Mouse (Mus musculus) MEL (cell line): ENCODE data around the gene Uxs1. TPM values are rescaled to one million over a fixed set of nuclear protein-coding genes. Genes with fewer than 3 reads are reported as not detected.

Source experiments
- DNase-seq: peaks from one replicate; pipeline ENCODE4 v3.0.0; 2011; ENCODE audit warnings: low read depth, low spot score
- H3K27ac ChIP-seq: 2 replicates; pipeline ENCODE4 v1.5.1; 2012; ENCODE audit warnings: low read depth, mild to moderate bottlenecking, control low read depth, low read length, moderate library complexity; ENCODE audit not compliant: control insufficient read depth
- H3K27me3 ChIP-seq, 2 experiments: fragments of 150-350 bp in 1 of 2; sonication (generic) in 1 of 2; 2 replicates each; pipeline ENCODE4 v1.6.1; 2012; ENCODE audit warnings: low read length in 2 of 2, mild to moderate bottlenecking in 2 of 2, improper control_type of control experiment in 1 of 2, moderate library complexity in 1 of 2; ENCODE audit not compliant: insufficient read depth in 2 of 2, control insufficient read depth in 1 of 2
- H3K36me3 ChIP-seq, 2 experiments: 2 replicates each; pipeline ENCODE4 v1.6.1; 2012 to 2014; ENCODE audit warnings: low read length in 2 of 2, improper control_type of control experiment in 1 of 2, inconsistent platforms in 1 of 2, mild to moderate bottlenecking in 1 of 2; ENCODE audit not compliant: insufficient read depth in 2 of 2, control insufficient read depth in 1 of 2
- H3K4me1 ChIP-seq, 2 experiments: fragments of 150-350 bp in 1 of 2; sonication (generic) in 1 of 2; 2 replicates each; pipeline ENCODE4 v1.6.1; 2012; ENCODE audit warnings: low read length in 2 of 2, improper control_type of control experiment in 1 of 2, mild to moderate bottlenecking in 1 of 2; ENCODE audit not compliant: insufficient read depth in 2 of 2, control insufficient read depth in 1 of 2
- H3K4me3 ChIP-seq, 2 experiments: fragments of 150-350 bp in 1 of 2; sonication (generic) in 1 of 2; 2 replicates each; pipeline ENCODE4 v1.5.1; 2012; ENCODE audit warnings: low read depth in 2 of 2, low read length in 2 of 2, mild to moderate bottlenecking in 2 of 2, moderate library complexity in 2 of 2, control low read depth in 1 of 2, improper control_type of control experiment in 1 of 2; ENCODE audit not compliant: control insufficient read depth in 1 of 2, insufficient read depth in 1 of 2
- H3K79me2 ChIP-seq: 2 replicates; pipeline ENCODE4 v1.6.1; 2012; ENCODE audit warnings: mild to moderate bottlenecking, low read length, moderate library complexity; ENCODE audit not compliant: control insufficient read depth, poor library complexity, insufficient read depth
- H3K9ac ChIP-seq: 2 replicates; pipeline ENCODE4 v1.6.1; 2012; ENCODE audit warnings: low read depth, mild to moderate bottlenecking, control low read depth, low read length, moderate library complexity; ENCODE audit not compliant: control insufficient read depth, poor library complexity, severe bottlenecking
- H3K9me3 ChIP-seq: fragments of 150-350 bp; sonication (generic); replicated peaks from 2 replicates; pipeline ENCODE4 v1.6.1; 2012; ENCODE audit warnings: mild to moderate bottlenecking, low read length, improper control_type of control experiment, moderate library complexity; ENCODE audit not compliant: insufficient read depth
- BHLHE40 ChIP-seq: IDR thresholded peaks from 2 replicates; pipeline ENCODE4 v1.6.1; 2012; ENCODE audit warnings: low read depth, mild to moderate bottlenecking, inconsistent platforms, low read length, improper control_type of control experiment, borderline replicate concordance
- CHD1 ChIP-seq: IDR thresholded peaks from 2 replicates; pipeline ENCODE4 v1.6.1; 2012; ENCODE audit warnings: low read depth, mild to moderate bottlenecking, inconsistent platforms, low read length, improper control_type of control experiment
- CTCF ChIP-seq, 3 experiments: IDR thresholded peaks in 2 of 3; conservative IDR thresholded peaks in 1 of 3; 2 replicates each; pipeline ENCODE4 v1.5.1; 2011 to 2012; ENCODE audit warnings: low read length in 3 of 3, low read depth in 2 of 3, mild to moderate bottlenecking in 2 of 3, improper control_type of control experiment in 1 of 3, inconsistent platforms in 1 of 3, mixed read lengths in 1 of 3, moderate library complexity in 1 of 3; ENCODE audit not compliant: control insufficient read depth in 1 of 3, insufficient read depth in 1 of 3, poor library complexity in 1 of 3, severe bottlenecking in 1 of 3
- EP300 ChIP-seq, 2 experiments: IDR thresholded peaks; 2 replicates each; pipeline ENCODE4 v1.6.1; 2011; ENCODE audit warnings: improper control_type of control experiment in 2 of 2, low read length in 2 of 2, low read depth in 1 of 2, mild to moderate bottlenecking in 1 of 2
- ETS1 ChIP-seq: IDR thresholded peaks from 2 replicates; pipeline ENCODE4 v1.6.1; 2012; ENCODE audit warnings: low read depth, mild to moderate bottlenecking, inconsistent platforms, low read length, improper control_type of control experiment, moderate library complexity
- JUND ChIP-seq: IDR thresholded peaks from 2 replicates; pipeline ENCODE4 v1.6.1; 2011; ENCODE audit warnings: low read depth, mild to moderate bottlenecking, improper control_type of control experiment, low read length
- MEF2A ChIP-seq: IDR thresholded peaks from 2 replicates; pipeline ENCODE4 v1.6.1; 2014; ENCODE audit warnings: low read depth, mild to moderate bottlenecking, inconsistent platforms, low read length, improper control_type of control experiment; ENCODE audit not compliant: poor library complexity, insufficient replicate concordance, severe bottlenecking; ENCODE audit errors: extremely low read depth
- MYB ChIP-seq: IDR thresholded peaks from 2 replicates; pipeline ENCODE4 v1.6.1; 2011; ENCODE audit warnings: mild to moderate bottlenecking, low read depth, low read length, improper control_type of control experiment
- MYC ChIP-seq: IDR thresholded peaks from 2 replicates; pipeline ENCODE4 v1.6.1; 2011; ENCODE audit warnings: low read depth, mild to moderate bottlenecking, low read length, improper control_type of control experiment, moderate library complexity
- NELFE ChIP-seq: IDR thresholded peaks from 2 replicates; pipeline ENCODE4 v1.6.1; 2011; ENCODE audit warnings: low read depth, low read length, improper control_type of control experiment
- POLR2AphosphoS2 ChIP-seq: IDR thresholded peaks from 2 replicates; pipeline ENCODE4 v1.6.1; 2011; ENCODE audit warnings: low read length, improper control_type of control experiment
- POLR2AphosphoS5 ChIP-seq: IDR thresholded peaks from 2 replicates; pipeline ENCODE4 v1.6.1; 2012; ENCODE audit warnings: low read depth, borderline replicate concordance, mild to moderate bottlenecking, inconsistent platforms, low read length, moderate library complexity, mixed read lengths
- RAD21 ChIP-seq: IDR thresholded peaks from 2 replicates; pipeline ENCODE4 v1.6.1; 2011; ENCODE audit warnings: mild to moderate bottlenecking, low read depth, low read length, improper control_type of control experiment
- SMC3 ChIP-seq: IDR thresholded peaks from 2 replicates; pipeline ENCODE4 v1.6.1; 2011; ENCODE audit warnings: low read depth, low read length, improper control_type of control experiment
- TCF12 ChIP-seq: IDR thresholded peaks from 2 replicates; pipeline ENCODE4 v1.6.1; 2014; ENCODE audit warnings: low read depth, mild to moderate bottlenecking, inconsistent platforms, low read length, improper control_type of control experiment, moderate library complexity
- UBTF ChIP-seq: IDR thresholded peaks from 2 replicates; pipeline ENCODE4 v1.6.1; 2012; ENCODE audit warnings: low read depth, mild to moderate bottlenecking, inconsistent platforms, low read length, improper control_type of control experiment, moderate library complexity, borderline replicate concordance; ENCODE audit not compliant: insufficient read depth
- USF2 ChIP-seq, 2 experiments: IDR thresholded peaks; 2 replicates each; pipeline ENCODE4 v1.6.1; 2011 to 2012; ENCODE audit warnings: improper control_type of control experiment in 2 of 2, low read length in 2 of 2, borderline replicate concordance in 1 of 2, inconsistent platforms in 1 of 2, low read depth in 1 of 2, mild to moderate bottlenecking in 1 of 2; ENCODE audit not compliant: insufficient read depth in 1 of 2
- ZC3H11A ChIP-seq: IDR thresholded peaks from 2 replicates; pipeline ENCODE4 v1.6.1; 2012; ENCODE audit warnings: low read depth, mild to moderate bottlenecking, inconsistent platforms, low read length, improper control_type of control experiment
- polyA plus RNA-seq, 2 experiments: library from polyadenylated mRNA; stranded (reverse) in 1 of 2; unstranded in 1 of 2; fragments of >175 nt in 1 of 2; fragments of >200 nt in 1 of 2; gene quantifications; 2 replicates each; pipeline versions ENCODE4 v1.2.1 to v1.2.4; 2012; ENCODE audit warnings: low replicate concordance in 2 of 2, low read depth in 1 of 2; ENCODE audit not compliant: insufficient read length in 2 of 2, insufficient read depth in 1 of 2, missing spikeins in 1 of 2
- total RNA-seq: library from RNA; depleted of rRNA; stranded (reverse); fragments of 300-350 nt; gene quantifications from 2 replicates; pipeline ENCODE4 v1.2.3, GENCODE M21; 2012

Gene Uxs1
- total and polyA plus RNA-seq, 3 experiments = 16.9 to 26.2 TPM; not detected in 1

DNA sequence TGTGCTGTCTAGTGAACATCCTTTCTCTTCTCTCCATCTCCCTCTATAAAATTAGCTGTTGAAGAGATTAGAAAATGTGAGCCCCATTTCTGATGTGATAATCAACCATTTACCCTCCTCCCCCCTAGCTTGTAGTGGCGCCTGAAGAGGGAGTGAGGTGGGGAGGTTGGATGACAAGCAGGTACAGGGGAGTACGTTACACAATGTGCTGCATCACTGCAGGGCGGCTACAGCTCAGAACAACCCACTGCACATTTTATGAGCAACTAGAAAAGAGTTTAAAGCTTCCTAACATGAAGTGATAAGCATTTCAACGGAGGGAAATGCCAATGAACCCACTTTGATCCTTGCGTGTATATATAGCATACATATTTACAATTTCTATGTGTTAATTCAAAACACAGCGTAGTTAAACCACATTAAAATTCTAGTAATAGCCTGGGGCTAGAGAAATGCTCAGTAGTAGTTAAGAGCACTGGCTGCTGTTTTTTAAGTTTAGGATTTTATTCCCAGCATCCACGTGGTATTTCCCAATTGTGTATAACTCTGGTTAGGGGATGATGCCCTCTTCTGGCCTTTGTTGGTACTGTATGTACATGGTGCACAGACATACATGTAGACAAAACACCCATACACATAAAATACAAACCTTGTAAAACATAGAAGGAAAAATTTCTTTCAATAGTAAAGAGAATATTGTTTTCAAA, 89.6 kb downstream of the Uxs1 start:
- no peak for TF ChIP-seq NELFE
- TF ChIP-seq MYC = peak; percentile 60; the same call in 1 of the 2 replicates
- peak; percentile 72 for TF ChIP-seq SMC3
- peak; percentile 73 for TF ChIP-seq RAD21
- peak in 2 of 3 experiments; percentile 54 to 64; a peak in 3 of 6 replicates for TF ChIP-seq CTCF (IDR thresholded peaks at IDR 0.05 in 2 of 3, conservative IDR thresholded peaks at IDR 0.05 in 1 of 3; ENCODE audit: control insufficient read depth in 1 of 3, insufficient read depth in 1 of 3, low read depth in 2 of 3, low read length in 3 of 3, poor library complexity in 1 of 3, severe bottlenecking in 1 of 3)
- TF ChIP-seq ZC3H11A = peak; percentile 68
- TF ChIP-seq UBTF = no peak

DNA sequence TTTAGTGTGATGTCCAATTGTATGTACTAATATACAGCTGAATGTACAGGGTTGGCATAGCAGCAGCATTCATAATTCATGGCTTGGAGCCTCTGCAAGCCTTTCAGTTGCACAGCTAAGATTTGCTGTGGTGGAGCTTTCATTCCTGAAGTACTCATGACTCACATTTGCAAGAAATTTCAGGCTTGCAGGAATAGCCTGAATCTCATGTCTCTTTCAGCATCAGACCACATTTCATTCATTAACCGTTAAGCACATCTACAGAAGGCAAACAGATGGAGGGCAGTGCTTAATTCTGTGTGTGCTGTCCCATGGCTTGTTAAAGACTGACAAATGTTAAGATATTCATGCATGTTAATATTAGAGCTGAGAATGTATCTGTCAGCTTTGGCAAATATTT, 94.9 kb downstream of the Uxs1 start:
- DNase-seq = no peak
- H3K9ac ChIP-seq = no peak overlapping the region
- TF ChIP-seq POLR2AphosphoS5 = no peak
- TF ChIP-seq, all 39 proteins: peak for 0
- no peaks in the 10 kb centered on the region for H3K36me3 ChIP-seq
- H3K4me3 ChIP-seq = no peak overlapping the region
- H3K27ac ChIP-seq = no peak overlapping the region
- H3K27me3 ChIP-seq = no peaks in the 10 kb centered on the region
- no peaks in the 10 kb centered on the region for H3K79me2 ChIP-seq
- no peaks in the 10 kb centered on the region for H3K4me1 ChIP-seq
- H3K9me3 ChIP-seq = no peaks in the 10 kb centered on the region

More for the DNA sequence above, 89.6 kb downstream of the Uxs1 start:
- Histone ChIP-seq H3K79me2 (no peaks in the 10 kb centered on the region), H3K9me3 (no peaks in the 10 kb centered on the region), H3K27me3 (no peaks in the 10 kb centered on the region), H3K36me3 (no peaks in the 10 kb centered on the region), H3K27ac (no peak overlapping the region), H3K9ac (no peak overlapping the region), H3K4me3 (no peak overlapping the region), H3K4me1 (no peaks in the 10 kb centered on the region)
- peak; percentile 49 for DNase-seq

DNA sequence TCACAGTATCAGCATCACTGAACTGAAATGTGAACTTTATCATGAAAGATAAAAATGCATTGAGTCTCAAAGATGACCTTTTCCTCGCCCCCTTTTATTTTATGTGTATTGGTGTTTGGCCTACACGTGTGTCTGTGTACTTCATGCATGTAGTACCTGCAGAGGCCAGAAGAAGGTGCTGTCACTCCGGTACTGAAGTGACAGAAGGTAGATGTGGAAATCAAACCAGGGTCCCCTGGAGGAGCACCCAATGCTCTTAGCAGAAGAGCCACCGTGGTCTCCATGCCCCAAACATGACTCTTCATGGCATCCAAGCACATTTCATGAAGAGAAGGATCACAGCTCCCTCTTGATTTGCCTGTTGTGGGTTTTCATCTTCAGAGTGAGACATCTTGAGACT, 95.5 kb downstream of the Uxs1 start:
- H3K36me3 ChIP-seq = no peaks in the 10 kb centered on the region
- DNase-seq = no peak
- no peaks in the 10 kb centered on the region for H3K27me3 ChIP-seq
- no peak overlapping the region for H3K9ac ChIP-seq
- TF ChIP-seq POLR2AphosphoS2 (no peak), POLR2AphosphoS5 (no peak), BHLHE40 (no peak), RAD21 (peak; percentile 21), SMC3 (peak; percentile 29), EP300 (IDR thresholded peaks at IDR 0.05; ENCODE audit: low read depth in 1 of 2, low read length in 2 of 2) (no peak), MEF2A (no peak), USF2 (IDR thresholded peaks at IDR 0.05; ENCODE audit: borderline replicate concordance in 1 of 2, insufficient read depth in 1 of 2, low read depth in 1 of 2, low read length in 2 of 2) (no peak), TCF12 (no peak), JUND (no peak), CHD1 (no peak), CTCF (IDR thresholded peaks at IDR 0.05 in 2 of 3, conservative IDR thresholded peaks at IDR 0.05 in 1 of 3; ENCODE audit: control insufficient read depth in 1 of 3, insufficient read depth in 1 of 3, low read depth in 2 of 3, low read length in 3 of 3, poor library complexity in 1 of 3, severe bottlenecking in 1 of 3) (peak; percentile 6 to 35 (median 30); a peak in 5 of 6 replicates), MYB (no peak), ETS1 (no peak)
- TF ChIP-seq, all 39 proteins: peak for 3
- Histone ChIP-seq H3K79me2 (no peaks in the 10 kb centered on the region), H3K4me1 (no peaks in the 10 kb centered on the region), H3K4me3 (no peak overlapping the region), H3K27ac (no peak overlapping the region), H3K9me3 (no peaks in the 10 kb centered on the region)
